Comparison of ENCODE assay signal across 24 mouse cellular contexts in genomic region chr5:89033256-89033655, GRCm38 (mm10).
DNase-seq lines count a peak whose midpoint lies in the region; ATAC-seq lines count a peak whose summit lies in the region.
"Had no signal": no experiment of that assay in that cellular context is flagged by ENCODE, and none has a peak within 500 bp of the region (broad histone marks: within the 10 kb centered on the region; RNA-seq: fewer than 3 reads in every experiment).

No protein-coding gene starts in this region.

- no peaks in the 10 kb centered on the region for H3K27me3 ChIP-seq in heart, embryonic 11.5 days (ENCODE audit: control insufficient read depth, insufficient read depth, low read length)
- H3K27me3 ChIP-seq: embryonic facial prominence, embryonic 15.5 days; heart, embryonic 13.5 days; hindbrain, embryonic 13.5 days; midbrain, embryonic 13.5 days had no signal

- H3K9ac ChIP-seq in heart, embryonic 11.5 days (ENCODE audit: low read depth, low read length): no peak overlapping the region
- H3K9ac ChIP-seq: embryonic facial prominence, embryonic 15.5 days; heart, embryonic 13.5 days; hindbrain, embryonic 13.5 days; midbrain, embryonic 13.5 days had no signal

- H3K4me2 ChIP-seq in heart, embryonic 11.5 days: no peak overlapping the region
- H3K4me2 ChIP-seq: embryonic facial prominence, embryonic 15.5 days; heart, embryonic 13.5 days; hindbrain, embryonic 13.5 days; midbrain, embryonic 13.5 days had no signal

- no peak for ATAC-seq in heart, embryonic 11.5 days (replicated peaks; ENCODE audit: insufficient number of reproducible peaks, low FRiP score, low TSS enrichment)
- ATAC-seq: forebrain, embryonic 14.5 days; midbrain, embryonic 13.5 days had no signal

- peak; percentile 29 for DNase-seq in adrenal gland, adult 2 months
- no peak for DNase-seq in adrenal gland, adult 8-10 months
- DNase-seq in heart, adult 11 months: peak; percentile 89
- DNase-seq in kidney, postnatal 14 days: peak; percentile 45
- DNase-seq in kidney, postnatal 4 days: no peak
- DNase-seq in ovary, adult 18-20 months (ENCODE audit: low spot score): peak; percentile 2
- DNase-seq in ovary, postnatal 36 days (ENCODE audit: low spot score): no peak
- DNase-seq: cerebellum, adult 8-10 months; cerebellum, postnatal 36 days; embryo, embryonic 11 days; gastrocnemius, postnatal 10 days; layer of hippocampus, adult 9-11 months; lung, postnatal 10 days; retina, postnatal 1 day; right cerebral cortex, postnatal 25 days; thymus, postnatal 14 days had no signal

- no peaks in the 10 kb centered on the region for H3K9me3 ChIP-seq in heart, embryonic 11.5 days (replicated peaks; ENCODE audit: control insufficient read depth, low read length)
- H3K9me3 ChIP-seq: embryonic facial prominence, embryonic 15.5 days; heart, embryonic 13.5 days; hindbrain, embryonic 13.5 days; midbrain, embryonic 13.5 days had no signal

- H3K4me3 ChIP-seq in heart, embryonic 11.5 days (ENCODE audit: low read depth, low read length): no peak overlapping the region
- H3K4me3 ChIP-seq: embryonic facial prominence, embryonic 15.5 days; heart, embryonic 13.5 days; hindbrain, embryonic 13.5 days; left cerebral cortex, adult 2 months; megakaryocyte, embryonic 14.5 days; midbrain, embryonic 13.5 days had no signal

- no peaks in the 10 kb centered on the region for H3K36me3 ChIP-seq in heart, embryonic 11.5 days (ENCODE audit: control insufficient read depth, insufficient read depth, low read length)
- H3K36me3 ChIP-seq: embryonic facial prominence, embryonic 15.5 days; hindbrain, embryonic 13.5 days; midbrain, embryonic 13.5 days had no signal

- WGBS in heart, embryonic 11.5 days (ENCODE audit: insufficient replicate concordance): 85% methylated on average over 4 of the region's 4 CpGs

- peaks cover 9% of the 10 kb centered on the region for H3K4me1 ChIP-seq in heart, embryonic 11.5 days (ENCODE audit: control insufficient read depth, insufficient read depth, low read length)
- H3K4me1 ChIP-seq: embryonic facial prominence, embryonic 15.5 days; hindbrain, embryonic 13.5 days; megakaryocyte, embryonic 14.5 days had no signal

- H3K27ac ChIP-seq in heart, embryonic 11.5 days (ENCODE audit: low read depth, low read length): no peak overlapping the region
- H3K27ac ChIP-seq: embryonic facial prominence, embryonic 15.5 days; heart, embryonic 13.5 days; hindbrain, embryonic 13.5 days; left cerebral cortex, adult 2 months; midbrain, embryonic 13.5 days had no signal

Comparison
In these comparisons a context has a peak if more than half of its experiments do, and no peak if none do; other contexts are left out.
1. DNase-seq: peak in adrenal gland, adult 2 months (single experiment), heart, adult 11 months (single experiment), kidney, postnatal 14 days (single experiment) and ovary, adult 18-20 months (single experiment); none in adrenal gland, adult 8-10 months (single experiment), kidney, postnatal 4 days (0 of 2) and ovary, postnatal 36 days (single experiment).